9 mouse cellular contexts compared by ENCODE assay signal in genomic region chr5:118981046-118981445, GRCm38 (mm10).
A peak's percentile ranks its signal among the peaks of the same experiment; 100 is the strongest.
DNase-seq lines count a peak whose midpoint lies in the region; ATAC-seq lines count a peak whose summit lies in the region.
"Had no signal": no experiment of that assay in that cellular context is flagged by ENCODE, and none has a peak within 500 bp of the region (broad histone marks: within the 10 kb centered on the region; RNA-seq: fewer than 3 reads in every experiment).

No protein-coding gene starts in this region.

- ATAC-seq in intestine, embryonic 14.5 days (replicated peaks; ENCODE audit: low FRiP score, low TSS enrichment, low read depth): no peak
- ATAC-seq in intestine, embryonic 15.5 days: no peak
- ATAC-seq in embryonic facial prominence, embryonic 13.5 days (ENCODE audit: insufficient number of reproducible peaks, insufficient read depth, low FRiP score, low TSS enrichment, low read depth): no peak

- 24% methylated on average over 16 of the region's 16 CpGs for WGBS in intestine, embryonic 14.5 days
- 24% methylated on average over 16 of the region's 16 CpGs for WGBS in intestine, embryonic 15.5 days
- 20% methylated on average over 16 of the region's 16 CpGs for WGBS in embryonic facial prominence, embryonic 13.5 days

- H3K36me3 ChIP-seq in intestine, embryonic 14.5 days (ENCODE audit: control insufficient read depth, insufficient read depth, low read length): no peaks in the 10 kb centered on the region
- no peaks in the 10 kb centered on the region for H3K36me3 ChIP-seq in intestine, embryonic 15.5 days
- no peaks in the 10 kb centered on the region for H3K36me3 ChIP-seq in embryonic facial prominence, embryonic 13.5 days

- H3K9ac ChIP-seq in intestine, embryonic 14.5 days (ENCODE audit: low read length): no peak overlapping the region
- H3K9ac ChIP-seq in intestine, embryonic 15.5 days: no peak overlapping the region
- H3K9ac ChIP-seq in embryonic facial prominence, embryonic 13.5 days: no peak overlapping the region

- H3K4me1 ChIP-seq in intestine, embryonic 14.5 days (replicated peaks; ENCODE audit: control insufficient read depth, insufficient read depth, low read length): 0 out of 2 replicates have a peak, but pooled peaks cover 6% of the 10 kb centered on the region
- H3K4me1 ChIP-seq in intestine, embryonic 15.5 days (replicated peaks): peaks cover 11% of the 10 kb centered on the region
- H3K4me1 ChIP-seq in embryonic facial prominence, embryonic 13.5 days: peaks cover 7% of the 10 kb centered on the region

- no peaks in the 10 kb centered on the region for H3K9me3 ChIP-seq in intestine, embryonic 14.5 days (ENCODE audit: control insufficient read depth, low read length)
- no peaks in the 10 kb centered on the region for H3K9me3 ChIP-seq in intestine, embryonic 15.5 days
- H3K9me3 ChIP-seq in embryonic facial prominence, embryonic 13.5 days: no peaks in the 10 kb centered on the region

- no peak overlapping the region for H3K4me3 ChIP-seq in intestine, embryonic 14.5 days (ENCODE audit: low read depth, low read length)
- H3K4me3 ChIP-seq in intestine, embryonic 15.5 days (replicated peaks): no peak overlapping the region
- no peak overlapping the region for H3K4me3 ChIP-seq in embryonic facial prominence, embryonic 13.5 days

- no peak overlapping the region for H3K27ac ChIP-seq in intestine, embryonic 14.5 days (ENCODE audit: low read depth)
- H3K27ac ChIP-seq in intestine, embryonic 15.5 days: no peak overlapping the region
- H3K27ac ChIP-seq in embryonic facial prominence, embryonic 13.5 days: no peak overlapping the region

- DNase-seq in intestine, embryonic 14.5 days (ENCODE audit: low spot score): no peak
- peak; percentile 62 for DNase-seq in kidney, adult 11 months
- DNase-seq in lung, postnatal 10 days: peak; percentile 83
- DNase-seq in spleen, postnatal 14 days (ENCODE audit: low spot score in 2 of 2): no peak
- DNase-seq in urinary bladder, adult 2 months (ENCODE audit: low spot score): no peak
- no peak for DNase-seq in adrenal gland, postnatal 4 days (ENCODE audit: low spot score in 2 of 2)
- DNase-seq: cerebellum, postnatal 36 days had no signal

- H3K27me3 ChIP-seq in intestine, embryonic 14.5 days (replicated peaks; ENCODE audit: control insufficient read depth, insufficient read depth, low read length): no peaks in the 10 kb centered on the region
- H3K27me3 ChIP-seq in intestine, embryonic 15.5 days (replicated peaks): no peaks in the 10 kb centered on the region
- 0 out of 2 replicates have a peak, but pooled peaks cover 3% of the 10 kb centered on the region for H3K27me3 ChIP-seq in embryonic facial prominence, embryonic 13.5 days

- H3K4me2 ChIP-seq in intestine, embryonic 14.5 days (ENCODE audit: low read length): 0 out of 2 replicates have a peak overlapping the region, but pooled peaks have one; percentile 7
- H3K4me2 ChIP-seq in intestine, embryonic 15.5 days (replicated peaks): no peak overlapping the region
- peak overlapping the region; percentile 18; the same call in 1 of the 2 replicates for H3K4me2 ChIP-seq in embryonic facial prominence, embryonic 13.5 days

Comparison
In these comparisons a context has a peak if more than half of its experiments do, and no peak if none do; other contexts are left out.
1. DNase-seq: peak in kidney, adult 11 months (single experiment) and lung, postnatal 10 days (single experiment); none in intestine, embryonic 14.5 days (single experiment), spleen, postnatal 14 days (0 of 2), urinary bladder, adult 2 months (single experiment) and adrenal gland, postnatal 4 days (0 of 2).